Mouse (Mus musculus) layer of hippocampus, adult 9-10 months (tissue): ENCODE results near the gene Gm48552.

ENCODE experiments used
- DNase-seq: peaks from one replicate; pipeline ENCODE4 v3.0.0; 2022; ENCODE audit warnings: low spot score

Gm48552 gene

GRCm38 (mm10) chr10:81362336-81362949 lies 26.4 kb upstream of the Gm48552 start:
- DNase-seq, result no peak

DNA sequence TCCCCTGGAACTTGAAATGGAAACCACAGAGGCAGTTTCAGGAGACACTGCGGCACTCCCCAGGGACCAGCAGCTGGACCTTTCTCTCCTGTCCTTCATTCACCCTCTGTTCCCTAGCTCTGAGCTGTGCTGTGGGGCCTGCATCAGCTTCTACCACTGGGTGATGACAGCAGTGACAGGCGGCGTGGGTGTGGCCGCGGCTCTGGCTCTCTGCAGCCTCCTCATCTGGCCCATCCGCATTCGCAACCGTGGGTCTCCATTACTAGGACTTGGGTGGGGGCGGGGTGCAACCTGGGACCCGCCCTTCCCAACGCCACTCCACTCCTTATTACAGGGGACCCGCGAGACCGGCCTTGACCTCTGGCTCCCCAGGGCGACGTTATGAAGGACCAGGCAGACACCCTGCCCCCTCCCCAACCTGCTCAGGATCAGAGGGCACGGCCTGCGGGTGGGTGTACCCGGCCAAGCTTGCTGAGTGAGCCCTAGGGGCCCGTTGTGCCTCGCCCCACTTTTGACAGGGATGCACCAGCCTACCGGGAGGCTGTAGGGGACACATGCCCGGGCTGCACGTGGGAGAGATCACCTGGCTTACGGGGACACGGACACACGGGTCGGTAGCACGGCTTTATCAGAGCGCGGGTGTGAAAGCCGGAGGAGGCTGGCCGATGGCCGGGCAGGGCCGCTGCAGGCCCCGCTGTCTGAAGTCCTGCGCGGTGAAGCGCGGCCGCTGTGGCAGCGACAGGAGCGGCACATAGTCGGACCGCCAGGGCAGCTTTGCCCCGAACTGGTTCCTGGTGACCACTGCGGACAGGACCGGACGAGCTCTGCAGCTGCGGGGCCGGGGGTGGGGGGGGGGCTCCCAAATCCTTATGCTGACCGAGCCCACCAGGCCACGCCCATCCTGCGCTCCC lies 25.1 kb upstream of the Gm48552 start:
- no peak for DNase-seq

DNA sequence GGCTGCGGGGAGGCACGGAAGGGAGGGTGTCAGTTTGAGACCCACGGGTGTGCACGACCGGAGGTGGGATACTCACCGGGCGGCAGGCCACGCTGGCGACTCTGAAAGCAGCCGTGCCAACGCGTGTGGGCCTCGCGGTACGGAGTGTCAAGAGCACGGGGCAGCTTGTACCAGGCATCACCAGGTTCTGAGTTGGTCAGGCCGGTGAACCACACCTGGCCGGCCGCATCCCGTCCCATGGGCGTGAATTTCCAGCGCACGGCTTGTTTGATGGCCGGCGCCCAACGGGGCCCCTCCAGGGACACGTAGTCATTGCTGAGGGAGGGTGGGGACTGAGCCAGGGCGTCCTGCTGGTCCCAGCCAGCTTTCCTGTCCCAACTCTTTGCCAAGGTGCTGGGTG lies 24.1 kb upstream of the Gm48552 start:
- DNase-seq, result no peak

DNA sequence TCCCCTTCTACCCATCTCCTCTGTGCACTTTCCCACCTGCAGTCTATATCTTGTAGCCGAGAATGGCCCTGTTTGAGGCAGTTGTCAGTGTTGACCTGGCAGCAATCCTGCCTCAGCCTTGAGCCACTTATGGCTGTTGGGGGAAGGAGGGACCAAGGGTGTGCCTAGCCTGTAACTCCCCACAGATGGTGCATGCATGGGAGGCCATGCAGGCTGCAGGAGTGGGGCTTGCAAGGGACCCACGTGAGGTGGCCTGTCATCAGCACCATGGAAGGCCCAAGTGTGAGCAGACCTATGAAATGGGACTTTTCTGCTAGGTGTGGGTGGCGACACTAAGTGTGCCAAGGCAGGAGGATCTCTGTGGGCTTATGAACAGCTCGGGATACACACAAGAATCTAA lies 23.7 kb upstream of the Gm48552 start:
- DNase-seq, result no peak

GRCm38 (mm10) chr10:81365672-81366476 lies 22.9 kb upstream of the Gm48552 start, which contains the start of gene 4930404N11Rik:
Gene 4930404N11Rik, minus strand, starts transcription at chr10:81365816.
- DNase-seq, result no peak

GRCm38 (mm10) chr10:81366477-81367206 lies 22.2 kb upstream of the Gm48552 start:
- DNase-seq, result no peak

- DNase-seq, result no peak
These were observed 21.7 kb upstream of the Gm48552 start for GRCm38 (mm10) chr10:81367207-81367495.

- DNase-seq, result no peak
These were observed 13.5 kb upstream of the Gm48552 start for GRCm38 (mm10) chr10:81375322-81375721.

DNA sequence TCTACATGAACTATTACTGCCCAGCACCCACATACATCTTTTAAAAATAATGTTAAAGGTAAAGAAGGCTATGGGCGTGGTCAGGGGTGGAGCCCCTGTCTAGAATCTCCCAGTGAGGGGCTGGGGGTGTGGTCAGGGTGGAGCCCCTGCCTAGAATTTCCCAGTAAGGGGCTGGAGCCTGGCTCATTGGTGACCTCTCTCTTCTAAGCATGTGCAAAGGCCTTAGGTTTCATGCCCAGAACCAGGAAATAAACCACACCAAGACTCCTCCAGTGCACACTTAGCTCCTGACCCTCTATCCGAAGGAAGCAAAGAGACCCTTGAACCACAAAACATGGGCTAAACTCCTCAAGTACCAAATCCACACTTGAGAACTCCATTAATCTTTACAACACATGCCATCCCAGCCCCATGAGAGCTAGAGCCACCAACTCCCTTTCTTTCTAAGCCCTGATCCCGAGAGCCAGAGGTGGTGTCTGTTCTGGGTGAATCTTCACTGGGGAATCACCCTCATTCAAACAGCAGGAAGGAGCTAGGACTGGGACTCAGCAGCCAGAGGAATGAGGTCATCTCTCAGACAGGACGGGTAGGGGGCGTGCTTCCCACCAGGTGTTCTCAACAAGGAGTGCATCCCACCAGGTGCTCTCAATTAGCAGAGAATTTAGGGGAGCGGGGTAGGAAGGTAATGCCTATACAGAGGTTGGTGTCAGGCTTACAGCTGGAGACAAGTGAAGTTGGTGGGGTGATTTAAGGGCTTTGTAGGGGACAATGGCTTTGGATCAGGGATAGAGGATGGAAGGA lies 12.0 kb upstream of the Gm48552 start:
- DNase-seq, result no peak

- no peak for DNase-seq
These were observed 11.5 kb upstream of the Gm48552 start for GRCm38 (mm10) chr10:81377362-81377664.

GRCm38 (mm10) chr10:81377793-81378552 lies 10.8 kb upstream of the Gm48552 start, which contains the start of gene Fzr1:
Gene Fzr1, minus strand, starts transcription at chr10:81378516.
- DNase-seq, result no peak

DNA sequence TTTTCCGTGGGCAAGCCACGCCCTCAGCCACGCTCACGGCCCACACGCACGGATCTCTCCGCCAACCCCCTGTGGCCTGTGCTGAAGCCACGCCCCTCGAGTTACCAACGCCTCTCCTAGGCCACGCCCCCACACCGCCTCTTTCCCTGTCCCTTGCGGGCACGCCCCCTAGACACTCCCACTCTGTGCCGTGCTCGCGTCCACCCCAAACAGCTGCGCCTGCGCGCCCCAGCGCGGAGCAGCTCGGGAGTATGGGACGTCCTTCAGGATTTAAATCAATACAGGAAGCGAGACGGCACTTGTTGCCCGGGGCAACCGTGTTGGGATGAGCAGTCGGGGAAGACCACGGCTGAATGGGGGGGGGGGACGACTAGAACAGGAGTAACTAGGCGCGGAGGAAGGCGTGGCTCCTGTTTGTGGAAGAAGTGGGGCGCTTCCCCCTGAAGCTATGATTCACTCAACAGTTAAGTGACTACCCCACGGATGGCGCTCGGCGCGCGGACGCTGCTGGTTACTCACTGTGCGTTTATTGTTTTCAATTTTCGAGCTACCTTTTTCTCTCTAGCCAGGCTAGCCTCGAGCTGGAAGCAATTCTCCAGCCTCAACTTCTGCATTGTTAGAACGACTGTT lies 10.1 kb upstream of the Gm48552 start:
- peak; percentile 100 for DNase-seq

DNA sequence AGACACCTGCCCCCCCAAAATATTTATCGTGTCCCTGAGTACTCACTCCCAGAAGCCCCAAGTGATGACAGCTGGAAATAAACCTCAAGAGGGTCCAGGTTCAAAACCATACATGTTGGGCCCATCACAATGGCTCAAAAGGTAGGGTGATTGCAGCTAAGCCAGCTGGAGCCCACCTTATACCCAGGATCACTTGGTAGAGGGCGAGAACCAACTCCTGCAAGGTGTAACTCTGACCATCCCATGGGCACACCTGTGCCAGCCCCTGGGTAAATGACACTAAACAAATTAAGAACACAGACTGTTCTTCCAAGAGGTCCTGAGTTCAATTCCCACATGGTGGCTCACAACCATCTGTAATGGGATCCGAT lies 9.6 kb upstream of the Gm48552 start:
- no peak for DNase-seq

- DNase-seq, result no peak
These were observed 8.9 kb upstream of the Gm48552 start for GRCm38 (mm10) chr10:81379809-81380378.

- DNase-seq, result no peak
These were observed 6.8 kb upstream of the Gm48552 start for GRCm38 (mm10) chr10:81382039-81382438.

- DNase-seq, result peak; percentile 96
These were observed 4.8 kb upstream of the Gm48552 start, which contains the start of the genes Dohh and Gm48551 for GRCm38 (mm10) chr10:81383802-81384604. Gene Dohh, plus strand, starts transcription at chr10:81384428. Gene Gm48551, plus strand, starts transcription at chr10:81384466.

- no peak for DNase-seq
These were observed 4.2 kb upstream of the Gm48552 start for GRCm38 (mm10) chr10:81384605-81384982.

DNA sequence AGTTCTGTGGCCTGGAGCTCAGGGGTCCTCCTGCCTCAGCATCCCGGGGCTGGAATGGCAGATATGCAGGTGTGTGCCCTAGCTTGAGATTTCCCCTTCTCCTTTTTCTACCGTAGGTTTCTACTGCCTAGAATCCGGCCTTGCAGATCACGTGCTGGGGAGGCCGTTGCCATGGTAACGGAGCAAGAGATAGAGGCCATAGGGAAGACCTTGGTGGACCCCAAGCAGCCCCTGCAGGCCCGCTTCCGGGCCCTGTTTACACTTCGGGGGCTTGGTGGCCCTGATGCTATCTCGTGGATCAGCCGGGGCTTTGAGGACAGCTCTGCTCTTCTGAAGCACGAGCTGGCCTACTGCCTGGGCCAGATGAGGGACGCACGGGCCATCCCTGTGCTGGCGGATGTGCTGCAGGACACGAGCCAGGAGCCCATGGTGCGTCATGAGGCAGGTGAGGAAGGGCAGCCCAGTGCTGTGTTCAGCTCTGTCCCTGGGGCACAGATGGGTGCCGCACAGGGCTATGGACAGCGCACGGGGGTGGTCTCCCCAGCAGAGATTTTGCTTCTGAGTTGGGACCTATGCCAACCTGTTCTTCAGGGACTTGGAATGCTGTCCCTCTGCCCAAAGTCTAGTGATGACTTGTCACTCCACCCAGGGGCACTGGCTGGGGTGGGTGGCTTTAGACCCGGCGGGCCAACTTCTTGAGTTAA lies 3.0 kb upstream of the Gm48552 start:
- DNase-seq, result no peak
